Mouse (Mus musculus) cerebellum, postnatal 36 days (tissue): ENCODE results near the gene Chst1.

Experiments used
- DNase-seq, 2 experiments: peaks; one replicate each; pipeline ENCODE4 v3.0.0; 2021 to 2022; ENCODE audit warnings: mixed read lengths in 2 of 2

Chst1 gene

DNA sequence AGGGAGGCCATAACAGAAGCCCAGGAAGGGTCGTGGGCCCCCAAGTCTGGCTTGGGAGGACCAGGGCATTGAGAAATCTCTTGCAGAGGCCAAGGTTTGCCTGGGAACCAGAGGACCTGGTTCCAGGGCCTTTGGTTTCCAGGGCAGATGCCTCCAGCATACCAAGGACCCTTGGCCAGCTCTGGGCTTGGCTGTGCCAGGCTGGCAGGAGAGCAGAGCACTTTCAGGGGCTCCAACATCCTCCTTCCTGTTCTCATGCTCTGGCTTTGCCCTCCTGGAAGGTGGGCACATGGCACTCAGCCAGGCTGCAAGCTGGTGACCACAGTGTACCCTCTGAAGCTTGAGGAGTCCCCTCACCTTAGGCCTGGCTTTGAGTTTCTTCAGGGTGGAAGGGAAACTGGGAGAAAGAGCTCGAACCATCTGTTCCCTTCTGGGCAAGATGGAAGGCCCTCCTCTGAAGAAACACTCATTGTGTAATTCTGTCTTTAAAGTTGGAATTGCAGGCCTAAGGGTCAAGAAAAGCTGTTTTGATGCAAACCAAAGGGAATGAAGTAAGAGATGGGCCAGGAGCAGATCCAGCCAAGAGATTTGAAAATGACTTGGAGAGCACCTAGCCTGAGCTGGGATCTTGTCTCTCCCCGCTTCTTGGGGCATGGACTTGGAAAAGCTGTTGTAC lies 10.3 kb downstream of the Chst1 start:
- peak in 1 of 2 experiments; percentile 22 for DNase-seq

DNA sequence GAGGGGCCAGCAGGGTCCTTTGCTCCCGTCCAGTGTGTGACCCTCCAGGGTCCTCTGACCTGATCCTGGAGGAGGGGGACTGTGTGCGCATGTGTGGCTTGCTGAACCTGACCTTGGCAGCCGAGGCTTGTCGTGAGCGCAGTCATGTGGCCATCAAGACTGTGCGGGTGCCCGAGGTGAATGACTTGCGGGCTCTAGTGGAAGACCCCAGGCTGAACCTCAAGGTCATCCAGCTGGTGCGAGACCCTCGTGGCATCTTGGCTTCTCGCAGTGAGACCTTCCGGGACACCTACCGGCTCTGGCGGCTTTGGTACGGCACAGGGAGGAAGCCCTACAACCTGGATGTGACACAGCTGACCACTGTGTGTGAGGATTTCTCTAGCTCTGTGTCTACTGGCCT lies 14.1 kb downstream of the Chst1 start:
- DNase-seq = no peak

DNA sequence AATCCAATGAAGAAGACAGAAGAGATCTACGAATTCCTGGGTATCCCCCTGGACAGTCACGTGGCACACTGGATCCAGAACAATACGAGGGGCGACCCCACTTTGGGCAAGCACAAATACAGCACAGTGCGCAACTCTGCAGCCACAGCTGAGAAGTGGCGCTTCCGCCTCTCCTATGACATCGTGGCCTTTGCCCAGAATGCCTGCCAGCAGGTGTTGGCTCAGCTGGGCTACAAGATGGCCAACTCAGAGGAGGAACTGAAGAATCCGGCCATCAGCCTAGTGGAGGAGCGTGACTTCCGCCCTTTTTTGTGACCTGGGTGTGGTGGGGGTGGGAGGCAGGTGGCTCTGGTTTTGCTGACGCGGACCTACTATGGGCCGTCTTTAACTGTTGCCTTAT lies 14.6 kb downstream of the Chst1 start:
- DNase-seq = no peak

DNA sequence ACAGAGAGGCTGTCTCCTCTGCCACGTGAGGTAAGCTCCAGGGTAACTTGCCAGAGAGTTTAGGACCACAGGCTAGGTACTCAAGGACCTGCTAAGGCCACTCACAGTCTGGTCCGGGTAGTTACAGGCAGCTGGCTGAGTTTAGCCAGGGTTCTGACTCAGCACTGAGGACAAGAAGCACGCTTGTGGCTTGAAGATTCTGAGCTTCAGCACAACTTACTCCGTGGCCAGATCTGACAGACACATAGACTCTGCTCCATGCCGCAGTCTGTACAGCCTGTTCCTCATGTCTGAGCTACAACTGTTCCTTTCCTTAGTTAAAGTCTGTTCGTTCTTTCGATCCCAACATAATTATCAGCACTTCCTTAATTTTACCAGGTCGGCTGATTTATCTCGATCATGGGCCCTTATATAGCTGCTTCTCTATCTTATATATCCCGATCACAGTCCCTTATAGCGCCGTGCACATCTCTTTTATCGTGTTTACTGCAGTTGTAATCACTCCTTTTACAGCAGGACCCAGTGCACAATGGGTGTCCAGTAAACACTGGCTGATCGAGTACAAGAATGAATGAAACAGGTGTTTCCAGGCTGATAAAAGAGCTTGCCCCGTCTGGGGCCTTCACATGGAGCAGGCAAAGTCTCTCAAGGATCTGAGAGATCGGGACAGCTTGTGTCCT lies 17.7 kb downstream of the Chst1 start:
- no peak for DNase-seq

DNA sequence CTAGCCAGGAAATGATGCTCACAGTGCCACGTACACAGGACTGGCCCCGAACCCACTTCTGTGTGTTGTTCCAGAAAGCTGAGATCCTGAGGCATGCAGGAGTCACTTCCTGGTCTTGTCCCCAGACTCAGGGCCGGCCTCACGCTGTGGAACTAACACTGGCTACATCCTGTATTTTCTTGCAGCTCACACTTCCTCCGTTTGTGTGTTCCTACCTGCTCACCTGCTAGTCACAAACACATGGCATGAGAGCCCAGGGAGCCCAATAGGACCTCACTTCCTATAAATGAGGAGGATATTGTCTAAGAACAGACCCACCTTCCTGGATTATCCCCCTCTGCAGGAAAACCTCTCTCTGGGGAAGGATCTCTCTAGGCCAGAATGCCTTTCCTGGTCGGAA lies 18.5 kb downstream of the Chst1 start:
- DNase-seq = no peak

DNA sequence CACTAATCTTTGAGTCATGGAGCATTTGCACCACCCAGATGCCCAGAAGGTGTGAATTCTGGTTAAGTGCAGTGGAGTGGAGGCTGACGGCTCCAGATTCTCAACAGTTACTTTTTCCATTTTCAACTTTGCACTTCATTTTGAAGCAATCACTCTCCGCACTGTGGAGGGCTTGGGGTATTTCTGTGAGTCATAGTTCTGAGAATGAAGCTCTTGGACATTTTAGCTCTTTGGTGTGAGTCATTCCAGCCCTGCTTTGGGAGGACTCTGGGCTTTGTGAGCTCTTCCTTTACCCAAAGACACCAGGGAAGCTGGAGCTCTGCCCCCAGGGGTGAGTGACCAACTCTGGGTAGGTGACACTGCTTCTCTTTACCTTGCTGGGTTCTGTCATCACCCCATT lies 28.1 kb downstream of the Chst1 start:
- no peak for DNase-seq

DNA sequence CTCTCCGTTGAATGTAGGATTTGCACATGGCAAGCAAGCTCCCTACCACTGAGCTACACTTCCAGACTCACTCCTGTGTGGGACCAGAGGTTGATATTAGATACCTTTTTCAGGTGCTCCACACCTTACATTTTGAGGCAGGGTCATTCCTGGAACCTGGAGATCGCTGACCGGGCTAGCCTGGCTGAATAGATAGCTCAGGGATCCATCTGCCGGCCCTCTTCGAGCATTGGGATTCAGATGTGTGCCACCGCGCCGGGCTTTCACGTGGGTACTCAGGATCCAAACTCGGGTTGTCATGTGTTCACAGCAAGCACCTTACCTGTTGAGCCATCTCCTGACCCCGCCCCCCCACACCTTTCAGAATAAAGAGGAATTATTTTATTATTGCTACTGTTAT lies 31.3 kb downstream of the Chst1 start:
- DNase-seq = no peak

GRCm38 (mm10) chr2:92632027-92632426 lies 32.5 kb downstream of the Chst1 start:
- no peak for DNase-seq

DNA sequence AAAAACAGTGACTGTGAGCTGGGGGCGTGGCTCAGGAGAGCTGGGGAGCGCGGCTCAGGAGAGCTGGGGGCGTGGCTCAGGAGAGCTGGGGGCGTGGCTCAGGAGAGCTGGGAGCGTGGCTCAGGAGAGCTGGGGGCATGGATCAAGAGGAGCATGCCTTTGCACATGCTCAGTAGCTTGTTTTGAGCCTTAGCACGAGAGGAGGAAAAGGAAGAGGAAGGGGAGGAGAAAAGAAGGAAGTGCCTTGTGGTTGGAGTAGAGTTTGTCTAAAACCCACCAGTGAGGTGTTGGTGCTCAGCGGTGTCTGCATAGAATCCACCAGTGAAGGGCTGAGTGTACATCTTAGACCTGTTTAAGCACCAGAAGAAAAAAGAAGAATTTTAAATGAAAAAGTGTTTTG lies 41.0 kb downstream of the Chst1 start:
- no peak for DNase-seq

DNA sequence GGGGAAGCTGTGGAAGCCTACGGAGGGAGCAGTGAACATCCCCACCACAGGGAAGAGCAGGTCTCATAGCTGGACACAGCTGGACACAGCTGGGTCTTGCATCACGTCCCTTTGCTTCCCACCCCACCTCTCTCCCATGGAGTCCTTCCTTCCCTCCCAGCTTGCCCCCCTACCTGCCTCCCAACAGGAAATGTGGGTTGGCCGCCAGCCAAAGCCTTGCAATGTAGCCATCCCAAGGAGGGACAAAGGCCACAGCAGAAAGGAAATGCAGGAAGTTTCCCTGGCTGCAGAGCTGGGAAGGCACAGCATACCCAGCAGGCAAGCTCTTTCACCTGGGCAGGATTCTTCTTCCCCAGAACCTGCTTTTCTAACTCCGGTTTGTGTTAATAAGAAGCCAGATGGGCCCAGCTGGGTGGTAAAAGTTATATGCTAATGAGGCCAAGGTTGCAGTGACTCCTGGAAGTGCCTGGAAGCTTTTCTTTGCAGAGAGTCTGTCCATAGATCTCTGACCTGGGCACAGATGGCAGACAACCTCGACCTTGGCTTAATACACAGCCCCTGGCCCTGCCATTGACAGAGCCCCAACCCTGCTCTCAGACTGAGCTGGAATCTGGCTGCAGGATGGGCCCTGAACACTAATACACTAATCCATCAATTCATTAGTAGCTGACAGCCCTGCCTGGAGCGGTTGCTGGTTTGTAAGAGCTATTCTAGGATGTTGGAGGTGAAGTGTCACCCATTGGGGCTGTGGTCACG lies 46.0 kb downstream of the Chst1 start:
- DNase-seq = no peak

DNA sequence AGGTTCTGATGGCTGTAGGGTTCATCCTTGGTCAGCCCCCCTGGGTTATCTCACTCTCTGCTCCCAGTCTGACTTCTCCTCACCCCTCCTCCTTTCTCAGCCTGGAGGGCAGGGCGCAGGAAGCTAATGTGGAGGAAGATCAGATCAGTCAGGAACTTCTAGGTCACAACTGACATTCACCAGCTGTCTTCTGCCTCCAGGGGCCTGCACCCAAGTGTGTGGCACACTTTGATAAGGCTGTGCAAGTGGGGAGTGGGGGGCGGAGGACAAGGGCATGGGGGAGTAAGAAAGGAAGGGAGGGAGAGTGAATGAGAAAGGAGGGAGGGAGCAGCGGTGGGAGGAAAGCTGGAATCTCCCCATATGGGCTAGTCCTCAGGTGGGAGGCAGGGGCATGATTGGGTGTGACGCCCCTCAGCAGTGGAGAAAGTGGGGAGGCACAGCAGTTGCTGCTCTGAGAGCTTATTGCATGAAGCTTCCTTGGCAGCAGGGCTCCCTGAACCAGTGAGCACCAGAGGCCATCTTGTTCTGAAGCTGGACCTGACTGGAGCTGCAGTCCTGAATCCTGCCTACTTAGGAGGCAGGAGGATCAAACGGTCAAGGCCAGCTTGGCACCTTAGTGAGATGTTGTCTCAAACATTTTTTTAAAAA lies 49.8 kb downstream of the Chst1 start:
- DNase-seq = no peak

DNA sequence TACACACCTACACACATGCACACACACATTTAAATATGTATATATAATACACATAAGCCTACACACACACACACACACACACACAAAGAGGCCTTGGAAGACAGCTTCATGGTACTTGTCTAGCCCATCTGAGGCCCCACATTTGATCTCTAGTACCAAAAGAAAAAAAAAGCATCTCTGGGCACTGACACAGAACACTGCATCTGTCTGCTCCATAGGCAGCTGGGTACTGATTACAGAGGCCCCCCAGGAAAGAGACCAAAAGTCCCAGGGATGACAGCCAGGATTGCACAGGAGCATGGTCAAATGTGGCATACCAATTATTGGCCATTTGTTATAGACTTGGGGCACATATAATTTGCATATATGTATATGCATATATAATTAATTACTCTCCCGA lies 50.9 kb downstream of the Chst1 start:
- DNase-seq = no peak

DNA sequence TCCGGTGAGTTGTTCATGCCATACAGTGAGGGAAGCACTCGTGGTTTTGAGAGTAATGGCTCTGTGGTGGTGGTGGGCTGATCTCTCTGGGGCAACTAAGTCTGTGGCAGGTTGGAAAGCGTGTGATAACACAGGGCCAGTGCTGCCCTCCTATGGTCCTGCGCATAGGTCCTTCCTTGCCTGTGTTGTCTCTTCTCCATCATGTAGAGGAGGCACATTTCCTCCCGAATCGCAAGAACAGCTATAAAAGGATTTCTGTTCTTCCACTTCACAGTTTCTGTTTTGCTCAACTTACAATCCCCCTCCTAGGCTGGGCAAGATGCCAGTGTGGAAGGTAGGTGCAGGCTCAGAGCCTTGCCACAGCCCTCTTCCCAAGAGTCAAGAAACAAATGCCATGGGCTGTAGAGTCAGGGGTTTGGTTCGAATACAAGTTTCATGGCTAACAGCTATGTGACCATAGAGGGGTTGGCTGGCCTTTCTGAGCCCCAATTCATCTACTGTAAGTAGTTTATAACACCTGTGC lies 51.8 kb downstream of the Chst1 start:
- no peak for DNase-seq

- no peak for DNase-seq
Observed at GRCm38 (mm10) chr2:92657189-92657588, 57.7 kb downstream of the Chst1 start.

GRCm38 (mm10) chr2:92658293-92659150 lies 59.0 kb downstream of the Chst1 start:
- no peak for DNase-seq

GRCm38 (mm10) chr2:92659491-92660035 lies 60.1 kb downstream of the Chst1 start:
- no peak for DNase-seq

- DNase-seq = no peak
Observed at GRCm38 (mm10) chr2:92662534-92663068, 63.1 kb downstream of the Chst1 start.
